Mouse (Mus musculus): Measurements from ENCODE around the gene Slc16a9. TPM values are rescaled to one million over a fixed set of nuclear protein-coding genes. Genes with fewer than 3 reads are reported as not detected.

Slc16a9 gene
- polyA plus RNA-seq (2012; rRNA removed): 0.59 and 0.67 TPM in 2 replicates

DNA sequence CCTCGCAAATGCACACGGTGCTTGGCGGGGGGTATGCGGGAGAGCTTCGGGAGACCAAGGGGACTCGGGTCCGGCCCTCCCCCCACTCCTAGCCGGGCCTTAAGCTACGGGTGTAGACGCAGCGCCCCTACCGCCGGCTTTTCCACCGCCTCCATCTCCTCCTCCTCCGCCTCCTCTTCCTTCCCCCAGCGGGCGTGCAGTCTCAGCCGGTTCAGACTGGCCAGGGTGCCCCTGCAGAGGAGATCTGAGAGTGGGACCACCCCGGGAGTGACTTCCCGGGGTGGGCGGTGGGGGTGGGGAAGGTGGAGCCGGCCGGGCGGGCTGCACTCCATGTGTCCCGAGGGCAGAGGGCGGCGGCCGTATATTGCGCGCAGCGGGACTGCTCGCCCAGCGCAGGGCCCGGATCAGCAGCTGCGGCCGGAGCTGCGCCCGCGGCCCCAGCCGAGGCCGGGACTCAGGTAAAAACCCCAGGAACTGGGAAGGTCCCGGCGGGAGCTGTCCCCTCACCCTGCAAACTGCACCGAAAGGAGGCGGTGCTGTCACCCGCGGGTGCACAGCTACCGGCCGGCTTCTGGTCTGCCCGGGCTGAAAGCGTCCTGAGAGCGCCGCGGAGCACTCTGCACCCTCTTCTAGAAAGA is at the start of gene Slc16a9:
Gene Slc16a9 (plus strand): TSS at position 180 of the 638 bp plus-strand sequence.

DNA sequence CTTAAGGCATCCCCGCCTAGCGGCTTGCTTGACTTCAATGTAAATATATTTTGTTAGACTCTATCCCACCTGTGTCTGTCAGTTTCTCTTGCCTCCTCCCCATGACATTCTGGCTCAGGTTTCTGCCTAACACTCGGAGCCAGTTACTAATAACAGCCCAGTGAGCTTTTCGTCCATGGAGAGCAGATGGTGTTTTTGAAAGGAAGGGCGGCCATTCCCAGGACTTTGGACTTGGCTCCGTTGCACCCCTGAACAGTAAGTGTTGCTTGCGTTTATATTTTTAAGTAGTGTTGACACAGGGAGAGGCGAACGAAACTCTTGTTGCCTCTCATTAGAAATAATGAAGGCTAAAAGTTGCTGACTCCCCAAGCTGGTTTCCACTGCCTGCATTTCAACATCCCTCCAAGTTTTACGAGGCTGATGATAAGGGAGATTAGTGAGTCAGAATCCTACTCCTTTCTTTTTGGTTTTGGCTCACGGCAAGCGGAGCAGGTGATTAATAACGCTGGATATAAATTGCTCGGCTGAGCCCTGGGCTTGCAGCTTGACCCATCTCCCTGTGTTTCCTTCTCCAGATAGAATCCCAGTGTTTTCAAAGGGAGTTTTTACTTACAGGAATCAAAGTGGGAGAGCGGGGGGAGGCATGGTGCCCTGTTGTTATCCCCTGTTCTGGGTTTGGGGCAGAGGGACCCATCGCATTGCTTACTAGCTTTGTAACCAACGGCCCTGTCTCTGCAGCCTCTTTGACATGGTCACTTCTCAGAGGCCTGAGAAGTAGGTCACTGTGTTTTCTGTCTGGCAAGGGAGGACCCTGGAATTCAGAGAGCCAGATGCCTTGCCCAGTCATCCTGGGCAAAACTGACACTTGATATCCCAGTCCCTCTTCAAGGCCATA is 40.1 kb upstream of the Slc16a9 start, which contains the start of gene Mrln:
Gene Mrln (plus strand): TSS at position 160 of the 895 bp plus-strand sequence.

Other genes with a start within 250 kb of the Slc16a9 start
- gene Ccdc6, start 148.0 kb upstream of the Slc16a9 start, polyA plus RNA-seq (2012; rRNA removed): 5.4 and 7.6 TPM in 2 replicates
- 0.21 and 0.24 TPM in 2 replicates for gene Mrln, start 40.4 kb upstream of the Slc16a9 start, polyA plus RNA-seq (2012; rRNA removed)
- gene Fam13c, start 195.4 kb downstream of the Slc16a9 start, polyA plus RNA-seq (2012; rRNA removed): 0.06 TPM in 2 replicates